Mouse (Mus musculus): ENCODE measurements around the gene Syt1.

GRCm38 (mm10) chr10:108800776-108801175 lies 210.0 kb downstream of the Syt1 start:
- TF ChIP-seq CTCF (IDR thresholded peaks at IDR 0.05; ENCODE audit: borderline replicate concordance, insufficient read depth, low read length) (no peak), POLR2A (IDR thresholded peaks at IDR 0.05; ENCODE audit: low read depth, low read length) (no peak)

Measured in embryonic fibroblast, embryonic 13.5 days (primary cell).